Mouse (Mus musculus): ENCODE results near the gene Gpr132. TPM values are rescaled to one million over a fixed set of nuclear protein-coding genes. Genes with fewer than 3 reads are reported as not detected.

Gene Gpr132
- 10 to 100 TPM; 32.3 to 44.6 TPM for polyA plus RNA-seq (2017; shearing (Covaris generic))

GRCm38 (mm10) chr12:112868178-112869087 lies at the start of gene Gpr132:
TSS of gene Gpr132 (minus strand) at chr12:112868228.

GRCm38 (mm10) chr12:112829244-112829864 lies 38.7 kb downstream of the Gpr132 start, which contains the start of gene Cdca4:
TSS of gene Cdca4 (minus strand) at chr12:112829423.

GRCm38 (mm10) chr12:112808587-112809364 lies 59.3 kb downstream of the Gpr132 start, which contains the start of gene Clba1:
TSS of gene Clba1 (plus strand) at chr12:112808937.

GRCm38 (mm10) chr12:112801864-112802846 lies 65.9 kb downstream of the Gpr132 start, which contains the start of gene Ahnak2:
TSS of gene Ahnak2 (minus strand) at chr12:112802657.

Other genes with a start within 250 kb of the Gpr132 start
- gene Adssl1, start 248.2 kb downstream of the Gpr132 start, polyA plus RNA-seq (2017; shearing (Covaris generic)), result 1 to 10 TPM; 1.8 to 5.6 TPM
- 10 to 100 TPM; 33.8 to 36.5 TPM for gene Siva1, start 223.5 kb downstream of the Gpr132 start, polyA plus RNA-seq (2017; shearing (Covaris generic))
- 100 to 1,000 TPM; 163 to 181 TPM for gene Akt1, start 193.3 kb downstream of the Gpr132 start, polyA plus RNA-seq (2017; shearing (Covaris generic))
- 1 to 10 TPM; 3.5 to 5.5 TPM for gene Zbtb42, start 189.4 kb downstream of the Gpr132 start, polyA plus RNA-seq (2017; shearing (Covaris generic))
- gene Cep170b, start 147.8 kb downstream of the Gpr132 start, polyA plus RNA-seq (2017; shearing (Covaris generic)), result 10 to 100 TPM in 1 of 2 experiments, 1 to 10 TPM in 1; 9.6 to 20.3 TPM
- gene Pld4, start 107.6 kb downstream of the Gpr132 start, polyA plus RNA-seq (2017; shearing (Covaris generic)), result 10 to 100 TPM in 1 of 2 experiments, 1 to 10 TPM in 1; 1.3 to 18.1 TPM
- gene Ahnak2, start 65.6 kb downstream of the Gpr132 start, polyA plus RNA-seq (2017; shearing (Covaris generic)), result not detected
- under 1 TPM in 1 of 2 experiments, not detected in 1; 0.82 TPM for gene Clba1, start 59.3 kb downstream of the Gpr132 start, polyA plus RNA-seq (2017; shearing (Covaris generic))
- 10 to 100 TPM; 69.2 to 88.8 TPM for gene Cdca4, start 38.8 kb downstream of the Gpr132 start, polyA plus RNA-seq (2017; shearing (Covaris generic))
- gene Jag2, start 61.5 kb upstream of the Gpr132 start, polyA plus RNA-seq (2017; shearing (Covaris generic)), result 1 to 10 TPM; 2.0 to 2.2 TPM
- gene Nudt14, start 73.9 kb upstream of the Gpr132 start, polyA plus RNA-seq (2017; shearing (Covaris generic)), result 10 to 100 TPM; 33.2 to 42.5 TPM
- 10 to 100 TPM; 48.9 to 59.9 TPM for gene Btbd6, start 108.3 kb upstream of the Gpr132 start, polyA plus RNA-seq (2017; shearing (Covaris generic))
- gene Brf1, start 132.5 kb upstream of the Gpr132 start, polyA plus RNA-seq (2017; shearing (Covaris generic)), result 100 to 1,000 TPM; 160 to 184 TPM
- gene Pacs2, start 146.3 kb upstream of the Gpr132 start, polyA plus RNA-seq (2017; shearing (Covaris generic)), result 10 to 100 TPM; 24.7 to 40.2 TPM
- gene Tex22, start 206.3 kb upstream of the Gpr132 start, polyA plus RNA-seq (2017; shearing (Covaris generic)), result 1 to 10 TPM in 1 of 2 experiments, under 1 TPM in 1; 0.33 to 1.5 TPM
- gene Mta1, start 230.1 kb upstream of the Gpr132 start, polyA plus RNA-seq (2017; shearing (Covaris generic)), result 10 to 100 TPM; 32.3 to 32.7 TPM